Mouse (Mus musculus): Measurements from ENCODE around the gene Safb2.
A peak's percentile ranks its signal among the peaks of the same experiment; 100 is the strongest.

Gene Safb2

GRCm38 (mm10) chr17:56608699-56609098 is 24.3 kb upstream of the Safb2 start:
- DNase-seq, result no peak

GRCm38 (mm10) chr17:56607521-56608062 is 23.2 kb upstream of the Safb2 start:
- DNase-seq, result no peak

- DNase-seq, result no peak
Observed at GRCm38 (mm10) chr17:56605431-56605830, 21.0 kb upstream of the Safb2 start.

GRCm38 (mm10) chr17:56604422-56604821 is 20.0 kb upstream of the Safb2 start:
- no peak for DNase-seq

- no peak for DNase-seq
Observed at GRCm38 (mm10) chr17:56604070-56604380, 19.6 kb upstream of the Safb2 start.

GRCm38 (mm10) chr17:56603186-56604069 is 19.0 kb upstream of the Safb2 start:
- no peak for DNase-seq

GRCm38 (mm10) chr17:56593527-56594271 is 9.3 kb upstream of the Safb2 start:
- DNase-seq, result peak; percentile 41

GRCm38 (mm10) chr17:56592553-56592952 is 8.2 kb upstream of the Safb2 start:
- no peak for DNase-seq

GRCm38 (mm10) chr17:56588921-56589320 is 4.5 kb upstream of the Safb2 start:
- no peak for DNase-seq

- no peak for DNase-seq
Observed at GRCm38 (mm10) chr17:56587773-56588172, 3.4 kb upstream of the Safb2 start.

- DNase-seq, result peak; percentile 68
Observed at GRCm38 (mm10) chr17:56585171-56585821, 911 bp upstream of the Safb2 start.

GRCm38 (mm10) chr17:56583611-56584256 is 651 bp downstream of the Safb2 start:
- no peak for DNase-seq

GRCm38 (mm10) chr17:56583071-56583470 is 1.3 kb downstream of the Safb2 start:
- DNase-seq, result no peak

GRCm38 (mm10) chr17:56572939-56573338 is 11.4 kb downstream of the Safb2 start:
- DNase-seq, result no peak

GRCm38 (mm10) chr17:56572154-56572553 is 12.2 kb downstream of the Safb2 start:
- peak; percentile 44 for DNase-seq

- DNase-seq, result no peak
Observed at GRCm38 (mm10) chr17:56570287-56570686, 14.1 kb downstream of the Safb2 start.

- DNase-seq, result no peak
Observed at GRCm38 (mm10) chr17:56567370-56567769, 17.0 kb downstream of the Safb2 start.

- DNase-seq, result no peak
Observed at GRCm38 (mm10) chr17:56566918-56567317, 17.5 kb downstream of the Safb2 start.

GRCm38 (mm10) chr17:56566293-56566692 is 18.1 kb downstream of the Safb2 start:
- DNase-seq, result no peak

GRCm38 (mm10) chr17:56561866-56562265 is 22.5 kb downstream of the Safb2 start:
- DNase-seq, result no peak

- no peak for DNase-seq
Observed at GRCm38 (mm10) chr17:56560131-56560530, 24.3 kb downstream of the Safb2 start.

GRCm38 (mm10) chr17:56559386-56559785 is 25.0 kb downstream of the Safb2 start:
- no peak for DNase-seq

GRCm38 (mm10) chr17:56558448-56558847 is 25.9 kb downstream of the Safb2 start:
- peak; percentile 66 for DNase-seq

Measured in kidney, postnatal 14 days (tissue).